Mouse (Mus musculus) layer of hippocampus, postnatal 14 days (tissue): ENCODE results near the gene Pkig. TPM values are rescaled to one million over a fixed set of nuclear protein-coding genes. Genes with fewer than 3 reads are reported as not detected.
A peak's percentile ranks its signal among the peaks of the same experiment; 100 is the strongest.

Experiments
- DNase-seq, 2 experiments: peaks; one replicate each; pipeline ENCODE4 v3.0.0; 2021 to 2022; ENCODE audit warnings: low spot score in 2 of 2, mixed read lengths in 1 of 2
- total RNA-seq, 2 experiments: library from RNA; stranded (reverse); gene quantifications; 2 replicates each; pipeline ENCODE4 v1.2.3; 2021

Pkig gene
- total RNA-seq, 2 experiments from 2014 or later, result 70.9 to 71.8 TPM

- DNase-seq, result no peak
Observed at GRCm38 (mm10) chr2:163703599-163704260, 45.5 kb downstream of the Pkig start.

- DNase-seq, result no peak
Observed at GRCm38 (mm10) chr2:163708321-163708720, 50.1 kb downstream of the Pkig start.

GRCm38 (mm10) chr2:163708763-163709250, 50.6 kb downstream of the Pkig start:
- DNase-seq, result no peak

GRCm38 (mm10) chr2:163710000-163710399, 51.8 kb downstream of the Pkig start:
- DNase-seq, result no peak

- no peak for DNase-seq
Observed at GRCm38 (mm10) chr2:163710606-163711159, 52.5 kb downstream of the Pkig start.

- DNase-seq, result no peak
Observed at GRCm38 (mm10) chr2:163711368-163711868, 53.2 kb downstream of the Pkig start.

- DNase-seq, result no peak
Observed at GRCm38 (mm10) chr2:163712473-163712872, 54.3 kb downstream of the Pkig start.

GRCm38 (mm10) chr2:163712874-163713273, 54.7 kb downstream of the Pkig start:
- DNase-seq, result no peak

GRCm38 (mm10) chr2:163713340-163713739, 55.2 kb downstream of the Pkig start:
- DNase-seq, result no peak

- DNase-seq, result no peak
Observed at GRCm38 (mm10) chr2:163716448-163716847, 58.3 kb downstream of the Pkig start.

GRCm38 (mm10) chr2:163716853-163717252, 58.7 kb downstream of the Pkig start:
- DNase-seq, result no peak

GRCm38 (mm10) chr2:163718526-163718925, 60.3 kb downstream of the Pkig start:
- no peak for DNase-seq

- DNase-seq, result peak; percentile 79 to 89
Observed at GRCm38 (mm10) chr2:163718951-163719603, 60.9 kb downstream of the Pkig start.

- DNase-seq, result peak in 1 of 2 experiments; percentile 41
Observed at GRCm38 (mm10) chr2:163719616-163720015, 61.4 kb downstream of the Pkig start.

GRCm38 (mm10) chr2:163722550-163722949, 64.4 kb downstream of the Pkig start:
- DNase-seq, result peak in 1 of 2 experiments; percentile 66

GRCm38 (mm10) chr2:163726766-163727393, 68.7 kb downstream of the Pkig start:
- DNase-seq, result no peak

GRCm38 (mm10) chr2:163728300-163728699, 70.1 kb downstream of the Pkig start:
- no peak for DNase-seq

GRCm38 (mm10) chr2:163732021-163732420, 73.8 kb downstream of the Pkig start:
- DNase-seq, result no peak

- no peak for DNase-seq
Observed at GRCm38 (mm10) chr2:163735163-163735562, 77.0 kb downstream of the Pkig start.

- no peak for DNase-seq
Observed at GRCm38 (mm10) chr2:163735980-163736379, 77.8 kb downstream of the Pkig start.

- no peak for DNase-seq
Observed at GRCm38 (mm10) chr2:163742656-163743055, 84.5 kb downstream of the Pkig start.

- DNase-seq, result no peak
Observed at GRCm38 (mm10) chr2:163743357-163743756, 85.2 kb downstream of the Pkig start.
